Mouse (Mus musculus) hindbrain, embryonic 10.5 days (tissue): Measurements from ENCODE around the gene Sugp2. TPM values are rescaled to one million over a fixed set of nuclear protein-coding genes. Genes with fewer than 3 reads are reported as not detected.

ENCODE experiments used
- DNase-seq: peaks from one replicate; pipeline ENCODE4 v3.0.0-alpha.2; 2017; ENCODE audit warnings: low spot score
- H3K27ac ChIP-seq: fragments of 300-500 bp; sonication (generic); 2 replicates; pipeline ENCODE4 v1.5.1; 2016; ENCODE audit warnings: mild to moderate bottlenecking, moderate library complexity
- H3K27me3 ChIP-seq: fragments of 300-500 bp; sonication (generic); 2 replicates; pipeline ENCODE4 v1.6.1; 2016; ENCODE audit warnings: mild to moderate bottlenecking; ENCODE audit not compliant: poor library complexity, insufficient read depth, severe bottlenecking
- H3K36me3 ChIP-seq: fragments of 300-500 bp; sonication (generic); 2 replicates; pipeline ENCODE4 v1.6.1; 2016; ENCODE audit warnings: mild to moderate bottlenecking, moderate library complexity
- H3K4me1 ChIP-seq: fragments of 300-500 bp; sonication (generic); replicated peaks from 2 replicates; pipeline ENCODE4 v1.6.1; 2016; ENCODE audit warnings: mild to moderate bottlenecking
- H3K4me3 ChIP-seq: fragments of 300-500 bp; sonication (generic); 2 replicates; pipeline ENCODE4 v1.5.1; 2016; ENCODE audit warnings: mild to moderate bottlenecking, moderate library complexity
- H3K9me3 ChIP-seq: fragments of 300-500 bp; sonication (generic); 2 replicates; pipeline ENCODE4 v1.6.1; 2016; ENCODE audit warnings: mild to moderate bottlenecking, moderate library complexity
- WGBS: fragments of 180-500 bp; shearing (Covaris S2); methylation state at CpG from one replicate; pipeline ENCODE4 v1.1.7; 2016; 5-methylcytosine and 5-hydroxymethylcytosine counted together
- polyA plus RNA-seq: library from polyadenylated mRNA; unstranded; fragments of >200 nt; fragmentation: Nextera tagmentation; extraction: Ambion mirVana; gene quantifications from 2 replicates; pipeline ENCODE4 v1.2.1, GENCODE M21; 2016

The Sugp2 gene
- 56.1 and 58.2 TPM in 2 replicates for polyA plus RNA-seq

- Histone ChIP-seq H3K4me1 (peaks cover 23% of the 10 kb centered on the region), H3K4me3 (peak within 1 kb of the TSS; percentile 88), H3K9me3 (no peaks in the 10 kb centered on the region), H3K27me3 (no peaks in the 10 kb centered on the region), H3K27ac (peak within 1 kb of the TSS; percentile 97), H3K36me3 (peaks cover 55% of the 10 kb centered on the region)
- peak; percentile 96 for DNase-seq
- under 1% methylated on average over 67 of the region's 67 CpGs for WGBS
These were observed at the start of gene Sugp2, which contains the start of gene Armc6 for GRCm38 (mm10) chr8:70234080-70234780. Gene Sugp2 (plus strand): TSS chr8:70234226. Gene Armc6 (minus strand): TSS chr8:70234466.

GRCm38 (mm10) chr8:70188707-70189106 lies 45.3 kb upstream of the Sugp2 start:
- H3K4me3 ChIP-seq: no peak overlapping the region
- peaks cover 43% of the 10 kb centered on the region for H3K4me1 ChIP-seq
- peak overlapping the region; percentile 59 for H3K27ac ChIP-seq
- DNase-seq: no peak
- 75% methylated on average over 7 of the region's 7 CpGs for WGBS
- H3K27me3 ChIP-seq: no peaks in the 10 kb centered on the region
- H3K9me3 ChIP-seq: no peaks in the 10 kb centered on the region
- H3K36me3 ChIP-seq: 0 out of 2 replicates have a peak, but pooled peaks cover 3% of the 10 kb centered on the region

GRCm38 (mm10) chr8:70193238-70193637 lies 40.8 kb upstream of the Sugp2 start:
- Histone ChIP-seq H3K4me3 (no peak overlapping the region), H3K27me3 (no peaks in the 10 kb centered on the region), H3K36me3 (no peaks in the 10 kb centered on the region), H3K4me1 (peaks cover 52% of the 10 kb centered on the region), H3K27ac (peak overlapping the region; percentile 50; the same call in 1 of the 2 replicates), H3K9me3 (no peaks in the 10 kb centered on the region)
- no peak for DNase-seq
- WGBS: 66% methylated on average over 5 of the region's 5 CpGs

- no peak overlapping the region for H3K4me3 ChIP-seq
- H3K36me3 ChIP-seq: no peaks in the 10 kb centered on the region
- 0 out of 2 replicates have a peak overlapping the region, but pooled peaks have one; percentile 8 for H3K27ac ChIP-seq
- H3K4me1 ChIP-seq: peaks cover 50% of the 10 kb centered on the region
- H3K27me3 ChIP-seq: no peaks in the 10 kb centered on the region
- H3K9me3 ChIP-seq: no peaks in the 10 kb centered on the region
- 87% methylated on average over 3 of the region's 3 CpGs for WGBS
- no peak for DNase-seq
These were observed 39.8 kb upstream of the Sugp2 start for GRCm38 (mm10) chr8:70194191-70194590.

GRCm38 (mm10) chr8:70195762-70196161 lies 38.3 kb upstream of the Sugp2 start:
- Histone ChIP-seq H3K27ac (no peak overlapping the region), H3K9me3 (no peaks in the 10 kb centered on the region), H3K27me3 (no peaks in the 10 kb centered on the region), H3K4me1 (peaks cover 47% of the 10 kb centered on the region), H3K4me3 (no peak overlapping the region), H3K36me3 (no peaks in the 10 kb centered on the region)
- no peak for DNase-seq
- 78% methylated on average over 2 of the region's 2 CpGs for WGBS

GRCm38 (mm10) chr8:70197603-70198002 lies 36.4 kb upstream of the Sugp2 start:
- Histone ChIP-seq H3K4me1 (peaks cover 38% of the 10 kb centered on the region), H3K36me3 (no peaks in the 10 kb centered on the region), H3K27me3 (no peaks in the 10 kb centered on the region), H3K27ac (no peak overlapping the region), H3K4me3 (no peak overlapping the region), H3K9me3 (no peaks in the 10 kb centered on the region)
- DNase-seq: no peak
- 54% methylated on average over 7 of the region's 7 CpGs for WGBS

- no peaks in the 10 kb centered on the region for H3K36me3 ChIP-seq
- H3K9me3 ChIP-seq: no peaks in the 10 kb centered on the region
- DNase-seq: no peak
- H3K4me1 ChIP-seq: peaks cover 18% of the 10 kb centered on the region; the same call in 1 of the 2 replicates
- peak overlapping the region; percentile 60; the same call in 1 of the 2 replicates for H3K27ac ChIP-seq
- 79% methylated on average over 5 of the region's 5 CpGs for WGBS
- H3K27me3 ChIP-seq: no peaks in the 10 kb centered on the region
- H3K4me3 ChIP-seq: no peak overlapping the region
These were observed 33.8 kb upstream of the Sugp2 start for GRCm38 (mm10) chr8:70200098-70200681.

GRCm38 (mm10) chr8:70201417-70201816 lies 32.6 kb upstream of the Sugp2 start:
- Histone ChIP-seq H3K9me3 (no peaks in the 10 kb centered on the region), H3K4me1 (peaks cover 18% of the 10 kb centered on the region; the same call in 1 of the 2 replicates), H3K36me3 (no peaks in the 10 kb centered on the region), H3K27ac (no peak overlapping the region), H3K27me3 (no peaks in the 10 kb centered on the region), H3K4me3 (no peak overlapping the region)
- DNase-seq: no peak
- 81% methylated on average over 3 of the region's 3 CpGs for WGBS

GRCm38 (mm10) chr8:70203072-70203471 lies 31.0 kb upstream of the Sugp2 start:
- DNase-seq: no peak
- H3K27me3 ChIP-seq: no peaks in the 10 kb centered on the region
- no peak overlapping the region for H3K4me3 ChIP-seq
- WGBS: 74% methylated on average over 4 of the region's 4 CpGs
- H3K9me3 ChIP-seq: no peaks in the 10 kb centered on the region
- H3K27ac ChIP-seq: no peak overlapping the region
- peaks cover 13% of the 10 kb centered on the region; the same call in 1 of the 2 replicates for H3K4me1 ChIP-seq
- H3K36me3 ChIP-seq: no peaks in the 10 kb centered on the region

GRCm38 (mm10) chr8:70204757-70205156 lies 29.3 kb upstream of the Sugp2 start:
- Histone ChIP-seq H3K4me3 (no peak overlapping the region), H3K9me3 (no peaks in the 10 kb centered on the region), H3K27me3 (peaks cover 4% of the 10 kb centered on the region; the same call in 1 of the 2 replicates), H3K36me3 (no peaks in the 10 kb centered on the region), H3K27ac (no peak overlapping the region), H3K4me1 (0 out of 2 replicates have a peak, but pooled peaks cover 9% of the 10 kb centered on the region)
- DNase-seq: no peak
- WGBS: 78% methylated on average over 1 of the region's 1 CpGs

GRCm38 (mm10) chr8:70208130-70208529 lies 25.9 kb upstream of the Sugp2 start:
- no peak overlapping the region for H3K27ac ChIP-seq
- no peak overlapping the region for H3K4me3 ChIP-seq
- no peak for DNase-seq
- H3K27me3 ChIP-seq: peaks cover 23% of the 10 kb centered on the region
- H3K36me3 ChIP-seq: no peaks in the 10 kb centered on the region
- H3K9me3 ChIP-seq: no peaks in the 10 kb centered on the region
- WGBS: 53% methylated on average over 1 of the region's 1 CpGs
- peaks cover 13% of the 10 kb centered on the region for H3K4me1 ChIP-seq

- Histone ChIP-seq H3K27ac (no peak overlapping the region), H3K9me3 (no peaks in the 10 kb centered on the region), H3K4me3 (peak overlapping the region; percentile 16; the same call in 1 of the 2 replicates), H3K27me3 (peaks cover 23% of the 10 kb centered on the region), H3K36me3 (no peaks in the 10 kb centered on the region), H3K4me1 (peaks cover 17% of the 10 kb centered on the region)
- no peak for DNase-seq
- WGBS: 37% methylated on average over 8 of the region's 8 CpGs
These were observed 23.5 kb upstream of the Sugp2 start for GRCm38 (mm10) chr8:70210538-70210937.

GRCm38 (mm10) chr8:70211275-70211674 lies 22.8 kb upstream of the Sugp2 start:
- WGBS: 89% methylated on average over 1 of the region's 1 CpGs
- no peak for DNase-seq
- peaks cover 17% of the 10 kb centered on the region for H3K4me1 ChIP-seq

More at GRCm38 (mm10) chr8:70211275-70211674, 22.8 kb upstream of the Sugp2 start:
- H3K27me3 ChIP-seq: peaks cover 23% of the 10 kb centered on the region
- H3K27ac ChIP-seq: no peak overlapping the region
- no peaks in the 10 kb centered on the region for H3K36me3 ChIP-seq
- peak overlapping the region; percentile 66 for H3K4me3 ChIP-seq
- H3K9me3 ChIP-seq: no peaks in the 10 kb centered on the region
